Mouse (Mus musculus) ovary, adult 2 months (tissue): ENCODE data around the gene Esp15. TPM values are rescaled to one million over a fixed set of nuclear protein-coding genes. Genes with fewer than 3 reads are reported as not detected.

ENCODE experiments used
- polyA plus RNA-seq: library from polyadenylated mRNA; depleted of rRNA; stranded (reverse); fragments of >200 nt; gene quantifications from 2 replicates; pipeline ENCODE4 v1.2.3, GENCODE M21; 2012; rRNA removed

Esp15 gene
- polyA plus RNA-seq, result not detected in 2 replicates

GRCm38 (mm10) chr17:39640654-39641053 lies at the start of gene Esp15:
TSS of gene Esp15 (plus strand) at chr17:39640954.

Other genes with a start within 250 kb of the Esp15 start
- gene Esp18, start 234.6 kb upstream of the Esp15 start, polyA plus RNA-seq, result not detected in 2 replicates
- gene Esp16, start 104.8 kb upstream of the Esp15 start, polyA plus RNA-seq, result not detected in 2 replicates